Comparison of ENCODE assay signal across 16 mouse cellular contexts in genomic region chr11:19341379-19341778, GRCm38 (mm10).
"Had no signal": no experiment of that assay in that cellular context is flagged by ENCODE, and none has a peak within 500 bp of the region (broad histone marks: within the 10 kb centered on the region; RNA-seq: fewer than 3 reads in every experiment).

No protein-coding gene starts in this region.

- H3K27me3 ChIP-seq: neural tube, embryonic 13.5 days; neural tube, embryonic 15.5 days; stomach, embryonic 15.5 days had no signal

- DNase-seq: retina, postnatal 1 day; right cerebral cortex, adult 18-20 months; right cerebral cortex, postnatal 14 days; right cerebral cortex, postnatal 25 days; right cerebral cortex, postnatal 4 days; spleen, adult 18-20 months; thymus, adult 18-20 months; thymus, adult 2 months; thymus, postnatal 14 days; thymus, postnatal 25 days; thymus, postnatal 36 days; thymus, postnatal 4 days had no signal

- H3K4me1 ChIP-seq: neural tube, embryonic 13.5 days; neural tube, embryonic 15.5 days; stomach, embryonic 15.5 days had no signal

- H3K9me3 ChIP-seq: neural tube, embryonic 13.5 days; neural tube, embryonic 15.5 days; stomach, embryonic 15.5 days had no signal

- H3K4me2 ChIP-seq: neural tube, embryonic 13.5 days; neural tube, embryonic 15.5 days; stomach, embryonic 15.5 days had no signal

- H3K4me3 ChIP-seq: neural tube, embryonic 13.5 days; neural tube, embryonic 15.5 days; stomach, embryonic 15.5 days had no signal

- H3K27ac ChIP-seq: neural tube, embryonic 13.5 days; neural tube, embryonic 15.5 days; stomach, embryonic 15.5 days; stomach, postnatal 0 days had no signal

- H3K9ac ChIP-seq: neural tube, embryonic 13.5 days; neural tube, embryonic 15.5 days; stomach, embryonic 15.5 days had no signal

- H3K36me3 ChIP-seq: neural tube, embryonic 13.5 days; neural tube, embryonic 15.5 days; stomach, embryonic 15.5 days had no signal
